Mouse (Mus musculus) lung, postnatal 10 days (tissue): Measurements from ENCODE around the gene Snx30.
"Not testable (repeated sequence)": the region's sequence is repeated elsewhere in the genome, so short reads cannot be mapped to it uniquely, and the experiment has no call there.

Experiments used
- DNase-seq: peaks from one replicate; pipeline ENCODE4 v3.0.0; 2021

The Snx30 gene

GRCm38 (mm10) chr4:59805181-59805967, at the start of gene Snx30:
Gene Snx30, plus strand, starts transcription at chr4:59805840.
- DNase-seq, result peak; percentile 91

DNA sequence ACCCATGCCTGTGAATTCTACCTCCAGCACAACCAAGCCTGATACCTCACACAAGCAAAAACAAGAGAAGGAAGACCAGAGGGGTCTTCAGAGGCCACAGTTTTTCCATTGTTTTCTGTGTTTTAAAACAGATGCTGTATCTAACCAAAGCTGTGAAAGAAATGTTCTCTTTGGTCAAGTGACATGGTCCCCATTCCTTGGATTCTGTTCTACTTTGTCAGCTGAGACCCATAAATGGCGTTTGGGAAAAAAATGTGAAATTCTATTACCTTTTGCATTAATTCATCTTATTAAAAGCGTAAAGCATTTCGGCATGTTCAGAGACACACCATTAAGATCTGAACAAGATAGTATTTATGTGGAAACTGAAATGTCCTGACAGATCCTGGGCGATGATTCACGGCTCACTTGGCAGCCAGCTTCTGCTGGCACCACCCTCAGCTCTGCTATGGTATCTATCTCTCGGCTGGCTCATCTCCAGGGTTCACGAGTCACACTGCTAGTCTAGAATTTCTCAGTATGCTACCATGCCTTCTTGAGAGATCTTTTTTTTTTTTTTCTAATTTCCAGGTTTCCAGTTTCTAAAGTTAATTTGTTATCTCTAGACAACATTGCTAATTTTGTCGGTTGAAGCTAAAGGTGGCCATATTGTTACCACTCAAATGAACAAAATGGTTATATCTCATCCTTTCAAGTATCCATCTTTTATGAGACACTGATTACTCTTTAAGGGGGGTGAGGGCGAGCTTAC, 49.1 kb upstream of the Snx30 start:
- peak; percentile 80 for DNase-seq

DNA sequence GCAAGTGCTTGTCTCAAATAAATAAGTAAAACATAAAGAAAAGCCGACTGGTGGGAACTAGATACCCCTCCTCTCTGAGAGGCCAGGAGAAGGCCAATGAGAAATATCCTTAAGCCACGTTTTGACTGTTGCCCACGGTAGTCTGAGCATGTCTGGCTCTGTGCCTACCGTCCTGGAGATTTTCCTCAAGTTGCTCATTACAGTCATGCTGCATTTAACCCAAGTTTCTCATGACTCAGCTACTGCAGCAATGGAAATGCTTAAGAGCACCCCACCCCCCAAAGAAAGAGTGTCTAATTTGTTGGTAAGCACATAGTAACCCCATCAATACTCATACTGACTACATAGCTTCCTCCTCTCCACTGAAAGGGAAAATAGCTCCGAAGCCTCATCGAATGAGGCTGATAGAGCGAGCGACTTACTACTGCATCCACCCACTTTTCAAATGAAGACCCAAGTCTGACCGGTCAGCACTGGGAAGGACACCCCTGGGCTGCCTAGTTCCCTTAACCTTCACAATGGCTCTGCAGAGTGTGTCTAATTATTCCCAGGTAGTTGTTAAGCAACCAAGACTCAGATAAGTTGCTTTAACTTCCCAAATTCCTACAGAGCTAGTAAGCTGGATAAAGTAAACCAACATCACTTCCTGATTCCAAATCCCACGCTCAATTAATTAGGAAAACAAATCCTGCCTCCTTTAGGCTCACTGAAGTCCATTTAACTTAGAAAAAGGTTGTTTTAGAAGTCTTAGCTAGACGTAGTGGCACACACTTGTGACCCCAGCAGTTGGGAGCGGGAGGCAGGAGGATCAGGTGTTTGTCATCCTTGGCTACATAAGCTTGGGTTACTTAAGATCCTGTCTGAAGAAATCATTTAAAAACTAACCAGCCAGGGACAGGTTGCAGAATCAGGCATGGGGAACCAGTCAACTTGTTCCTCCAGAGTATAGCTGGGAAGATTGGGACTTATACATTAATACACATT, 47.9 kb upstream of the Snx30 start:
- DNase-seq, result no peak

DNA sequence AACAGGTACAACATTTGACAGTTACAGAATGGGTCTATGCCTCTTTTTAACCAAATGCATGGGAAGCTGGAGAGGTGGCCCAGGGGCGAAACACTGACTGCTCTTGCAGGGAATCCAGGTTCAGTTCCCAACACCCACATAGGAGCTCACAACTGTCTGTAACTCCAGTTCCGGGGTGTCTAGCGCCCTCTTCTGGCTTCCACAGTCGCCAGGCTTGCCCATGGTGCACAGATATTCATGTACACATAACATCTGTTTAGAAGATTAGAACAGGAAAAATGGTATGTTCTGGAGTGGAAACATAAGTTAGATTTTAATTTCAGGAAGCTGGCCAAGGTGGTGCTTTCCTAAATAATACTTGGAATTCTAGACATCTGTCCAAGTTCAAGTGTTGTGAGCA, 45.6 kb upstream of the Snx30 start:
- DNase-seq, result no peak

GRCm38 (mm10) chr4:59760636-59761364, 44.8 kb upstream of the Snx30 start:
- peak; percentile 85 for DNase-seq

DNA sequence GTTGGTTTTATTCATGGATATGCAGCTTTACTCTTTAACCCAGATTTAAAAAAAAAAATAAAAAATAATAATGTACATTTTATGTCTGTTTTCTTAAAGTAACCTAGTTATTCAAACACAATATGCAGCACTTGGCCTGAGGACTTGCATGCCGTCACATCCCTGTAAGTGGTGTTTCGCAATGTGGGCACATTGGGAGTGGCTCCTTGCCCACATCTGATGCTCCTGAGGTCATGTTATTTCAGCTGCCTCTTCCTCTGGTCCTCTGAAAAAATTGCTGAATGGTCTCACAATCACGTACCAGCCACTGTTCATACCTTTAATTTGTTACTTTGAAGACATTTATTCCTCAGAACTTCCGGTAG, 44.3 kb upstream of the Snx30 start:
- peak; percentile 35 for DNase-seq

GRCm38 (mm10) chr4:59764950-59765349, 40.7 kb upstream of the Snx30 start:
- peak; percentile 9 for DNase-seq

GRCm38 (mm10) chr4:59765385-59766005, 40.1 kb upstream of the Snx30 start:
- peak; percentile 63 for DNase-seq

DNA sequence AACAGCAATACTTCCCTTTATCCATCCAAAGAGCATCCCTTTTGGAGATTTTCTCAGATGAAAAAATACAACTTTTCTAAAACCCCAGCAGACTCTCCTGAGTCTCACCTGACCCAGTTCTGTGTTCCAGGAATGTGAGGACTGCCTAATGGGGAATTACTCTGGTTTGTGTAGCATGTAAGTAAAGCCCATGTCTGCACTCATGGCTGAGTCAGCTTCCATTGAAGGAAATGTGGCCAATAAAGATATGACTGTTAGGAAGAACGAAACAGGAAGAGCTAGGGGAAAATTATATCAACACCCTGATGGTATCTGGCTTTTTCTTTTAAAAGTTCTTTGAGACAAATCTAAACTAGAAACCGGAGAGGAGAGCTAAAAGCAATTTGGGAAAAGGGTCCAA, 37.9 kb upstream of the Snx30 start:
- DNase-seq, result no peak

GRCm38 (mm10) chr4:59772171-59772879, 33.3 kb upstream of the Snx30 start:
- no peak for DNase-seq

- no peak for DNase-seq
These were observed 27.8 kb upstream of the Snx30 start for GRCm38 (mm10) chr4:59777828-59778227.

DNA sequence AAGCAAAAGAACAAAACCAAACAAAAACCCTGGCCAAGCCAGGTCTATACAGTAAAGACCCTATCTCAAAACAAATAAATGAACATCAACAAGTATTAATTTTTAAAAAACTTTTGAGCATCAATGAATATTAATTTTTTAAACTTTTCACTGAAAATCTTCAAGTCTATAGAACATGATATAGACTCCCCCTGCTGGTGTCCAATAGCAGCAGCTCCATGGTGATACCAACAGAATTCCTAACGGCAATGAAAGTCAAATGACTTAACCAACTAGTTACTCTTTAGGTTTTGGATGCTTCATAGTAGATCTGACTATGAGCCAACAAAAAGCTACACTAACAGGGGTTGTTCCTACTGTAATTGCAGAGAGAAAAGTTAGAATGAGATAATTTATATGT, 25.1 kb upstream of the Snx30 start:
- DNase-seq, result peak; percentile 47

- no peak for DNase-seq
These were observed 22.6 kb upstream of the Snx30 start for GRCm38 (mm10) chr4:59782853-59783684.

- peak; percentile 98 for DNase-seq
These were observed 21.9 kb upstream of the Snx30 start for GRCm38 (mm10) chr4:59783685-59784279.

- no peak for DNase-seq
These were observed 20.2 kb upstream of the Snx30 start for GRCm38 (mm10) chr4:59785412-59785811.

DNA sequence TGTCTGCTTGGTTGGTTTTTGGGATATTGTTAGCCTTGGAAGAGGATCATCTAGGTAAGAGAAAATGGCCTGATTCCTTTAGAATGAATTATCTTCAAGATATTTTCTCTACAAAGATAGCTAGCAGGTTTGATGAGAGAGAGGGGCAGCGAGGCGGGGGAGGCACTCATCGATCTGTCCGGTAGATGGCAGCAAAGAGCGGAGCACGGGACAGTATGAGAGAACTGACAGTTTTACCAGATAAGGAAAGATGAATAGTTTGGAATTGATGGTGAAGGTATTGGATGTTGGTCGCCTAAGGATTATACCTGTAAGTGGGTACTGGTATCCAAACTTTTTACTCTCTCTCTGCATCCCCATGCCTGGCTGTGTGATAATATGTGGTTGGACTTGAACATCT, 19.0 kb upstream of the Snx30 start:
- peak; percentile 84 for DNase-seq

GRCm38 (mm10) chr4:59787126-59787525, 18.5 kb upstream of the Snx30 start:
- DNase-seq, result peak; percentile 54

DNA sequence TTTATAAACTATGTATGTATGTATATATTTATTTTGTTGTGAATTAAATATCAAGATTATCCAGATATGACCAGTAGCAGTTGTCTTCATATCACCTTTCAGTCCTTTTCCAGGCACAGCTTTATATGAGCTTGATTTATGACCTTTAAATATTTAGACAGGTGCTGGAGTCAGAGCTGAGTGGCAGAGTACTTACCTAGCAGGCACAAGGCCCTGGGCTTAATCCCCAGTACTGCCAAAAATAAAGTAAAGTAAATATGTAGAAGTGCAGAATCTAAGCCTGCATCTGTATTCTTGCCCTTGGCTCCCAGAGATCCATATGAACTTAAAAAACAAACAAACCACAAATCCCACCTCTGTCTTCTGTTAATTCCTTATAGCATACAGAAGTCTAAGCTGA, 16.6 kb upstream of the Snx30 start:
- no peak for DNase-seq

- not testable (repeated sequence) for DNase-seq
These were observed 12.0 kb upstream of the Snx30 start for GRCm38 (mm10) chr4:59793626-59794025.

DNA sequence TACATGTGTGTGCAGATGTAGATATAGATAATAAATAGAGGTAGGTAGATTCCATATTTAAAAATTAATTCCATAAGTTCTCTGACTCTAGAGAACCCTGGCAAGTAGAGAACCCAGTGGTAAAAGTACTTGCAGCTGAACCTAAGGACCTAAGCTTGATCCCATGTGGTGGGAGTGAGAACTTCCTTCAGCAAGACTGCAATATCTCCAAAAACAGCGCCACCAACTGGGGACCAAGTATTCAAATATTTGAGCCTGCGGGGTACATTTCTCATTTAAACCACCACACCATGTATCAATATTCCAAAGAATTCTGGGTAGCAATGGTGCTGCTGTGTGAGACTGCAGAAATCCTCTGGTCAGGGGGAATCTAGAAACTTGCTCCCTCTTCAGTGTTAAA, 11.5 kb upstream of the Snx30 start:
- DNase-seq, result no peak
